Mouse (Mus musculus): ENCODE measurements around the gene Hes1.

The Hes1 gene

DNA sequence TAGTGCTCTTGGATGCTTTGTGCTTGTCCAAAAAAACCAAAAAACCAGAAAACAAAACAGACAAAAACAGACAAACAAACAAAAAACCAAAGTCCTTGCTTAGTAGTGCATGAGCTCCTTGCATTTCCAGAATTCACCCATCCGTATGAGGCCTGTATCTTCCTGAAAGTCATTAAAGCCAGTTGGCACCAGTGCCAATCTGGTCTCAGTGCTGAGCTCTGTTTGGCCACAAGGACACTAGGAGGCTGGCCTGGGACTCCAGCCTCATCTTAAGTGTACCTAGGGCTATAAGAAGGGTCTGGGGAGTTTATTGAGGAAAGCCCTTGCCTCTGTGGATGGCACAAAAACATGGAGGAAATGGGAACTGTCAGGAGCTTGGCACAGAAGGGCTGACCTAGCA, 50.3 kb downstream of the Hes1 start:
- no peak for DNase-seq (ENCODE audit: low spot score)
